Mouse (Mus musculus) neural tube, embryonic 11.5 days (tissue): ENCODE results near the gene Vmn2r108. TPM values are rescaled to one million over a fixed set of nuclear protein-coding genes. Genes with fewer than 3 reads are reported as not detected.
A peak's percentile ranks its signal among the peaks of the same experiment; 100 is the strongest.
"Not testable (repeated sequence)": the region's sequence is repeated elsewhere in the genome, so short reads cannot be mapped to it uniquely, and the experiment has no call there.

Experiments
- ATAC-seq: fragments of 200-750 bp; cut with Nextera tagmentation; 2 replicates; pipeline ENCODE4 v1.8.0; 2017; ENCODE audit warnings: moderate number of reproducible peaks, mild to moderate bottlenecking, moderate TSS enrichment, moderate library complexity; ENCODE audit not compliant: insufficient read depth, low FRiP score, low TSS enrichment
- DNase-seq: peaks from one replicate; pipeline ENCODE4 v3.0.0-alpha.2; 2015; ENCODE audit warnings: low spot score
- H3K27ac ChIP-seq: fragments of 300-500 bp; sonication (generic); 2 replicates; pipeline ENCODE4 v1.5.1; 2014; ENCODE audit warnings: low read depth, mild to moderate bottlenecking, low read length
- H3K27me3 ChIP-seq: fragments of 300-500 bp; sonication (generic); 2 replicates; pipeline ENCODE4 v1.6.1; 2014; ENCODE audit warnings: mild to moderate bottlenecking, low read length, mixed read lengths; ENCODE audit not compliant: control insufficient read depth, insufficient read depth
- H3K36me3 ChIP-seq: fragments of 300-500 bp; sonication (generic); 2 replicates; pipeline ENCODE4 v1.6.1; 2014; ENCODE audit warnings: mild to moderate bottlenecking, low read length, moderate library complexity, mixed read lengths; ENCODE audit not compliant: control insufficient read depth, insufficient read depth
- H3K4me1 ChIP-seq: fragments of 300-500 bp; sonication (generic); 2 replicates; pipeline ENCODE4 v1.6.1; 2014; ENCODE audit warnings: low read length, mixed read lengths; ENCODE audit not compliant: control insufficient read depth, insufficient read depth
- H3K4me2 ChIP-seq: fragments of 300-500 bp; sonication (generic); 2 replicates; pipeline ENCODE4 v1.6.1; 2014; ENCODE audit warnings: low read depth, mild to moderate bottlenecking, moderate library complexity
- H3K4me3 ChIP-seq: fragments of 300-500 bp; sonication (generic); 2 replicates; pipeline ENCODE4 v1.5.1; 2014; ENCODE audit warnings: low read depth, low read length
- H3K9ac ChIP-seq: fragments of 300-500 bp; sonication (generic); 2 replicates; pipeline ENCODE4 v1.6.1; 2014; ENCODE audit warnings: mild to moderate bottlenecking, low read length
- H3K9me3 ChIP-seq: fragments of 300-500 bp; sonication (generic); 2 replicates; pipeline ENCODE4 v1.6.1; 2016; ENCODE audit warnings: low read length; ENCODE audit not compliant: control insufficient read depth
- WGBS: fragments of 180-500 bp; shearing (Covaris S2); extraction: QIAGEN DNeasy Blood & Tissue Kit; methylation state at CpG from one replicate; pipeline ENCODE4 v1.1.7; 2014; 5-methylcytosine and 5-hydroxymethylcytosine counted together
- polyA plus RNA-seq: library from polyadenylated mRNA; unstranded; fragments of >200 nt; fragmentation: Nextera tagmentation; extraction: Ambion mirVana; gene quantifications from 2 replicates; pipeline ENCODE4 v1.2.1, GENCODE M21; 2014

The Vmn2r108 gene
- polyA plus RNA-seq = not detected in 2 replicates

- ATAC-seq (no peak), DNase-seq (no peak)
- no peak within 1 kb of the TSS for H3K4me2 ChIP-seq
- H3K4me1 ChIP-seq = no peaks in the 10 kb centered on the region
- no peak within 1 kb of the TSS for H3K9ac ChIP-seq
- no peak within 1 kb of the TSS for H3K4me3 ChIP-seq
- no peaks in the 10 kb centered on the region for H3K36me3 ChIP-seq
- H3K27ac ChIP-seq = no peak within 1 kb of the TSS
- H3K9me3 ChIP-seq = peaks cover 2% of the 10 kb centered on the region; the same call in 1 of the 2 replicates
- no peaks in the 10 kb centered on the region for H3K27me3 ChIP-seq
These were observed at the start of gene Vmn2r108 for GRCm38 (mm10) chr17:20481231-20481630. TSS of gene Vmn2r108 (minus strand) at chr17:20481331.

DNA sequence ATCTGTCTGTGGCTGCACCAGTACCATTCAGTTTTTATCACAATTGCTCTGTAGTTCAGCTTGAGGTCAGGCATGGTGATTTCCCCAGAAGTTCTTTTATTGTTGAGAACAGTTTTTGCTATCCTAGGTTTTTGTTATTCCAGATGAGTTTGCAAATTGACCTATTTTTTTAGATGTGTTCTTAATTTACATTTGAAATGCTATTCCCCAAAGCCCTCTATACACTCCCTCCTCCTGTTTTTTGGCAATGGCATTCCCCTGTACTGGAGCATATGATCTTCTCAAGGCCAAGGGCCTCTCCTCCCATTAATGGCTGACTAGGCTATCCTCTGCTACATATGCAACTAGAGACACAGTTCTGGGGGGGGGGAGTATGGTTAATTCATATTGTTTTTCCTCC, 27.1 kb upstream of the Vmn2r108 start:
- not testable (repeated sequence) for DNase-seq, H3K27ac ChIP-seq, H3K9ac ChIP-seq, ATAC-seq, H3K4me2 ChIP-seq, H3K27me3 ChIP-seq, H3K4me3 ChIP-seq, H3K9me3 ChIP-seq, H3K4me1 ChIP-seq, H3K36me3 ChIP-seq

GRCm38 (mm10) chr17:20497858-20498257, 16.7 kb upstream of the Vmn2r108 start, which contains the start of gene Vmn1r225:
TSS of gene Vmn1r225 (plus strand) at chr17:20498158.
- no peak within 1 kb of the TSS for H3K4me2 ChIP-seq
- no peaks in the 10 kb centered on the region for H3K27me3 ChIP-seq
- no peak within 1 kb of the TSS for H3K27ac ChIP-seq
- H3K4me1 ChIP-seq = no peaks in the 10 kb centered on the region
- no peaks in the 10 kb centered on the region for H3K36me3 ChIP-seq
- no peak within 1 kb of the TSS for H3K9ac ChIP-seq
- H3K9me3 ChIP-seq = 0 out of 2 replicates have a peak, but pooled peaks cover 3% of the 10 kb centered on the region
- H3K4me3 ChIP-seq = no peak within 1 kb of the TSS
- ATAC-seq (no peak), DNase-seq (no peak)

DNA sequence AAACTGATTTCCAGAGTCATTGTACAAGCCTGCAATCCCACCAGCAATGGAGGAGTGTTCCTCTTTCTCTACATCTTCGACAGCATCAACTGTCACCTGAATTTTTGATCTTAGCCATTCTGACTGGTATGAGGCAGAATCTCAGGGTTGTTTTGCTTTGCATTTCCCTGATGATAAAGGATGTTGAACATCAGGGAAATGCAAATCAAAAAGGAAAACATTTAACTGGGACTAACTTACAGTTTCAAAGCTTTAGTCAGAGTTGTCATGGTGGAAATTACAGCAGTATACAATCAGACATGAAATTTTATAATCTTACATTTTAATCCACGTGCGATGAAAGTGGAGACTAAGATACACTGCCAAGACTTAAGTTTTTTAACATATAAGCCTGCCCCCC, 7.8 kb downstream of the Vmn2r108 start:
- peak; percentile 66 for DNase-seq
- no peak overlapping the region for H3K9ac ChIP-seq
- 77% methylated on average over 3 of the region's 3 CpGs for WGBS
- no peak overlapping the region for H3K27ac ChIP-seq
- ATAC-seq = no peak
- H3K27me3 ChIP-seq = no peaks in the 10 kb centered on the region
- H3K36me3 ChIP-seq = no peaks in the 10 kb centered on the region
- no peak overlapping the region for H3K4me3 ChIP-seq
- no peaks in the 10 kb centered on the region for H3K4me1 ChIP-seq
- H3K9me3 ChIP-seq = no peaks in the 10 kb centered on the region
- H3K4me2 ChIP-seq = no peak overlapping the region

DNA sequence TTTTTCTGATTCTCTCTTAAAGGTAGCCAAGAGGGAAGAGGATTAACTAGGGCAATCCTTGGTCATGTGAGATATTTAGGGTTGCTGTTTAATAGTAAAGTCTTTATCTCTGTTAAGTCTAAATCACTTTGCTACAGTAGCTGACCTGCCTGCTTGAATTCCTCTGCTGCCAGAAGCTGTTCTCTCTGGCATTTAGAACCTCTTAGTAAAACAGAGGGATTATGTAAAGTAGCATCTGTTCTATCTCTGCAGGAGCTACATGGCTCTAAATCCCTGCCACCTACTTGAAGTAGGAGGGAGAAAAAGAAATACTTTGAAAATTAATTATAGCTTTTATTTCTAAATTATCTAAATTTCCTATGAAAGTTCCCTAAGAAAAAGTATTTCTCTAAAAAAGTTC, 41.9 kb downstream of the Vmn2r108 start:
- Histone ChIP-seq H3K4me2 (no peak overlapping the region), H3K4me1 (no peaks in the 10 kb centered on the region), H3K9me3 (no peaks in the 10 kb centered on the region), H3K9ac (no peak overlapping the region), H3K27me3 (no peaks in the 10 kb centered on the region), H3K4me3 (no peak overlapping the region), H3K36me3 (no peaks in the 10 kb centered on the region), H3K27ac (no peak overlapping the region)
- DNase-seq = no peak
- no peak for ATAC-seq

DNA sequence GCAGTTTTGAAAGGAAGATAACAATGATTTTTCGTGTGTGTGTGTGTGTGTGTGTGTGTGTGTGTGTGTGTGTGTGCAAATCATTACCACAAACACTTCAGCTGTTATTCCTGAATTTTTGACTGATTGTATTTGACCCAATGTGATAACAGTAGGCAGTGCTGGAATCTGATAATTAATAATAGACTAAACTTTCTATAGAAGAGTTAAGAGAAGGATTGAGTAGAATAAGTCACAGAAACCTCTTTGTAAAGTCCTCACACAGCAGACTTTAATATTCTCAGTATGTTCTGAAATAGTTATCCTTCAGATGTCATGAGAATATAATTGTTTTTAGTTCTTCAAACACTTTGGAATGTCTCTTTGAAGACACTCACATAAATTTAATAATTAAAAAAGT, 67.3 kb downstream of the Vmn2r108 start, which contains the start of gene Vmn1r224:
Vmn1r224 (plus strand) TSS at position 301 of the 400 bp plus-strand sequence.
- Histone ChIP-seq H3K4me3 (no peak within 1 kb of the TSS), H3K4me2 (no peak within 1 kb of the TSS), H3K36me3 (no peaks in the 10 kb centered on the region), H3K27me3 (no peaks in the 10 kb centered on the region), H3K27ac (no peak within 1 kb of the TSS), H3K9me3 (peaks cover 9% of the 10 kb centered on the region; the same call in 1 of the 2 replicates), H3K4me1 (no peaks in the 10 kb centered on the region), H3K9ac (no peak within 1 kb of the TSS)
- ATAC-seq = no peak
- DNase-seq = no peak
- WGBS = 46% methylated on average over 1 of the region's 1 CpGs

Other genes starting within 250 kb of the Vmn2r108 start
- not detected in 2 replicates for gene Vmn2r105, start 246.3 kb downstream of the Vmn2r108 start, polyA plus RNA-seq
- gene Vmn2r106, start 195.8 kb downstream of the Vmn2r108 start, polyA plus RNA-seq = not detected in 2 replicates
- not detected in 2 replicates for gene Vmn2r107, start 136.1 kb downstream of the Vmn2r108 start, polyA plus RNA-seq
- gene Vmn1r224, start 67.2 kb downstream of the Vmn2r108 start, polyA plus RNA-seq = not detected in 2 replicates
- gene Vmn1r225, start 16.8 kb upstream of the Vmn2r108 start, polyA plus RNA-seq = not detected in 2 replicates
- gene Vmn2r109, start 83.4 kb upstream of the Vmn2r108 start, polyA plus RNA-seq = not detected in 2 replicates
- 0.04 and 0.05 TPM in 2 replicates for gene Vmn2r110, start 115.1 kb upstream of the Vmn2r108 start, polyA plus RNA-seq
- gene Fpr-rs3, start 143.5 kb upstream of the Vmn2r108 start, polyA plus RNA-seq = not detected in 2 replicates
- gene Vmn1r226, start 201.5 kb upstream of the Vmn2r108 start, polyA plus RNA-seq = not detected in 2 replicates
- not detected in 2 replicates for gene Vmn1r227, start 248.5 kb upstream of the Vmn2r108 start, polyA plus RNA-seq